ENCODE assay signal across 9 mouse cellular contexts in the genomic region with DNA sequence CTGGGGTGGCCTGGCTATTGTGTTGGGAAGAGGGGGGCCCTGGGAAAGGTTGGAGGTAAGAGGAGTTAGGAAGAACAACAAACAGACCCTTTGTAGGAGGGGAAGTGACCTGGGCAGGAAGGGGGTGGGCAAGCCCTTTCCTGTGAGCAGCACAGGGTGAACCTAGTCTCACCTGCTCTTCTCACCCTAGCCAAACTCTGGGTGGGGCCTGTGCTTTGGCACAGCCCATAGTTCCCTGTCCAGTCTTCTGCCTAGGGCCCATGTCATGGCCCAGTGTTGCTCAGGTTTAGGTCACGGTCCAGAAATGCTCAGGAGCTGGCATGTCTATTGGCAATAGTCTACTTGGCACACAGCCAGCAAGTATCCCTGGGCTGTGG. TPM values are rescaled to one million over a fixed set of nuclear protein-coding genes. Genes with fewer than 3 reads are reported as not detected.
A peak's percentile ranks its signal among the peaks of the same experiment; 100 is the strongest.
DNase-seq lines count a peak whose midpoint lies in the region; ATAC-seq and TF ChIP-seq lines count a peak whose summit lies in the region.
"Had no signal": no experiment of that assay in that cellular context is flagged by ENCODE, and none has a peak within 500 bp of the region (broad histone marks: within the 10 kb centered on the region; RNA-seq: fewer than 3 reads in every experiment).

No protein-coding gene starts in this region.

- H3K27me3 ChIP-seq in liver, adult 2 months (ENCODE audit: control insufficient read depth, insufficient read depth, low read length): no peaks in the 10 kb centered on the region
- no peaks in the 10 kb centered on the region for H3K27me3 ChIP-seq in limb, embryonic 12.5 days
- H3K27me3 ChIP-seq: midbrain, embryonic 12.5 days had no signal

- TF ChIP-seq POLR2A in liver, adult 2 months (IDR thresholded peaks at IDR 0.05; ENCODE audit: extremely low read depth, insufficient read depth, low read length): no peak

- intact Hi-C loops in left cerebral cortex, postnatal 25 days (cut with DNase I): no loop called here

- H3K79me2 ChIP-seq in liver, adult 2 months (ENCODE audit: control insufficient read depth, insufficient read depth, low read length): no peaks in the 10 kb centered on the region

- no peak overlapping the region for H3K4me3 ChIP-seq in liver, adult 2 months (ENCODE audit: insufficient read depth, low read depth, low read length)
- no peak overlapping the region for H3K4me3 ChIP-seq in limb, embryonic 12.5 days (replicated peaks)
- H3K4me3 ChIP-seq: midbrain, embryonic 12.5 days had no signal

- no peak overlapping the region for H3K27ac ChIP-seq in liver, adult 2 months (replicated peaks; ENCODE audit: insufficient read depth, low read depth, low read length)
- no peak overlapping the region for H3K27ac ChIP-seq in limb, embryonic 12.5 days
- H3K27ac ChIP-seq: midbrain, embryonic 12.5 days had no signal

- peaks cover 5% of the 10 kb centered on the region; the same call in 1 of the 2 replicates for H3K4me1 ChIP-seq in liver, adult 2 months (ENCODE audit: control insufficient read depth, insufficient read depth, low read length)
- H3K4me1 ChIP-seq in limb, embryonic 12.5 days (replicated peaks): peaks cover 20% of the 10 kb centered on the region
- H3K4me1 ChIP-seq: midbrain, embryonic 12.5 days had no signal

- whole genome bisulfite sequencing in liver, adult 2 months: 20% methylated on average over 1 of the region's 1 CpGs
- 64% methylated on average over 1 of the region's 1 CpGs for WGBS in limb, embryonic 12.5 days

- no peak for TF ChIP-seq CTCF in liver, adult 2 months (IDR thresholded peaks at IDR 0.05; ENCODE audit: low read depth, low read length)

- DNase-seq in cerebellum, postnatal 10 days: peak; percentile 37 to 44
- DNase-seq in cerebellum, adult 9-10 months: no peak
- peak; percentile 63 for DNase-seq in liver, adult 2 months (ENCODE audit: extremely low read depth, low read depth, low spot score)
- no peak for DNase-seq in liver
- DNase-seq in naive thymus-derived CD4-positive, alpha-beta T cell, adult 2 months (ENCODE audit: low read depth): peak; percentile 15
- DNase-seq in left cerebral cortex, postnatal 25 days (ENCODE audit: low spot score in 2 of 2): no peak

- H3K4me2 ChIP-seq in limb, embryonic 12.5 days: no peak overlapping the region
- H3K4me2 ChIP-seq: midbrain, embryonic 12.5 days had no signal

- no peak overlapping the region for H3K9ac ChIP-seq in liver, adult 2 months (ENCODE audit: low read depth, low read length)
- H3K9ac ChIP-seq in limb, embryonic 12.5 days (replicated peaks): no peak overlapping the region
- H3K9ac ChIP-seq: midbrain, embryonic 12.5 days had no signal

- no peaks in the 10 kb centered on the region for H3K9me3 ChIP-seq in limb, embryonic 12.5 days
- H3K9me3 ChIP-seq: midbrain, embryonic 12.5 days had no signal

- H3K36me3 ChIP-seq in liver, adult 2 months (ENCODE audit: control insufficient read depth, insufficient read depth, low read length): no peaks in the 10 kb centered on the region
- H3K36me3 ChIP-seq in limb, embryonic 12.5 days: peaks cover under 1% of the 10 kb centered on the region; the same call in 1 of the 2 replicates
- H3K36me3 ChIP-seq: midbrain, embryonic 12.5 days had no signal

- ATAC-seq in limb, embryonic 12.5 days (ENCODE audit: insufficient number of reproducible peaks, insufficient read depth, low FRiP score, low TSS enrichment, low read depth): 0 out of 2 replicates have a peak, but pooled peaks have one; percentile 6
- ATAC-seq in cerebellum, adult (ENCODE audit: insufficient number of reproducible peaks, low FRiP score, low TSS enrichment): no peak

RNA-seq across cellular contexts. Expression of a gene that starts 19.6 kb away (rescaled TPM):
- not detected in 2 replicates for total RNA-seq in liver, adult 2 months (2014; rRNA removed)
- 1.4 and 1.6 TPM in 2 replicates for polyA plus RNA-seq in liver, adult 2 months (2012; rRNA removed)
- polyA plus RNA-seq in limb, embryonic 12.5 days (2016; fragmentation: Nextera tagmentation; extraction: Ambion mirVana): not detected in 2 replicates
- total RNA-seq in left cerebral cortex, postnatal 25 days (2021): not detected
- polyA plus RNA-seq: midbrain, embryonic 12.5 days had no signal

RNA-seq across cellular contexts. Expression of a gene that starts 28.1 kb away (rescaled TPM):
- total RNA-seq in liver, adult 2 months (2014; rRNA removed): 5.7 and 7.6 TPM in 2 replicates
- polyA plus RNA-seq in liver, adult 2 months (2012; rRNA removed): 1.7 and 2.0 TPM in 2 replicates
- polyA plus RNA-seq in limb, embryonic 12.5 days (2016; fragmentation: Nextera tagmentation; extraction: Ambion mirVana): 23.2 and 24.0 TPM in 2 replicates
- total RNA-seq in left cerebral cortex, postnatal 25 days (2021): 100 to 1,000 TPM; 124 to 126 TPM

Comparison
In these comparisons a context has a peak if more than half of its experiments do, and no peak if none do; other contexts are left out.
1. DNase-seq: peak in cerebellum, postnatal 10 days (2 of 2), liver, adult 2 months (single experiment) and naive thymus-derived CD4-positive, alpha-beta T cell, adult 2 months (single experiment); none in cerebellum, adult 9-10 months (single experiment), liver (single experiment) and left cerebral cortex, postnatal 25 days (0 of 2).
2. RNA of a gene that starts 28.1 kb away (total RNA-seq): 124 to 126 TPM in left cerebral cortex, postnatal 25 days; 5.7 to 7.6 TPM in liver, adult 2 months; every median in the first group is over 10 times any median in the second.